Mouse (Mus musculus) thymus, adult 2 months (tissue): Measurements from ENCODE around the gene Tenm4. TPM values are rescaled to one million over a fixed set of nuclear protein-coding genes. Genes with fewer than 3 reads are reported as not detected.

ENCODE experiments used
- DNase-seq: peaks from one replicate; pipeline ENCODE4 v3.0.0; 2021
- H3K27ac ChIP-seq: fragments of 200-500 bp; 2 replicates; pipeline ENCODE4 v1.5.1; 2012; ENCODE audit warnings: low read length, control low read depth; ENCODE audit not compliant: control insufficient read depth, insufficient read depth
- H3K27me3 ChIP-seq: fragments of 200-500 bp; 2 replicates; pipeline ENCODE4 v1.6.1; 2012; ENCODE audit warnings: mild to moderate bottlenecking, low read length, moderate library complexity, mixed read lengths; ENCODE audit not compliant: control insufficient read depth, insufficient read depth
- H3K36me3 ChIP-seq: fragments of 200-500 bp; 2 replicates; pipeline ENCODE4 v1.6.1; 2012; ENCODE audit warnings: mild to moderate bottlenecking, low read length, moderate library complexity; ENCODE audit not compliant: control insufficient read depth, insufficient read depth
- H3K4me1 ChIP-seq: fragments of 200-500 bp; replicated peaks from 2 replicates; pipeline ENCODE4 v1.6.1; 2012; ENCODE audit warnings: low read length; ENCODE audit not compliant: control insufficient read depth, insufficient read depth
- H3K4me3 ChIP-seq: fragments of 200-500 bp; 2 replicates; pipeline ENCODE4 v1.5.1; 2012; ENCODE audit warnings: mild to moderate bottlenecking, low read length, control low read depth, moderate library complexity; ENCODE audit not compliant: control insufficient read depth, insufficient read depth
- CTCF ChIP-seq: fragments of 200-500 bp; IDR thresholded peaks from 2 replicates; pipeline ENCODE4 v1.5.1; 2012; ENCODE audit warnings: mild to moderate bottlenecking, control low read depth, low read length, moderate library complexity, borderline replicate concordance; ENCODE audit not compliant: control insufficient read depth, poor library complexity, insufficient read depth; ENCODE audit errors: extremely low read depth
- POLR2A ChIP-seq: fragments of 200-500 bp; IDR thresholded peaks from 2 replicates; pipeline ENCODE4 v1.6.1; 2012; ENCODE audit warnings: mild to moderate bottlenecking, low read length, control low read depth, moderate library complexity; ENCODE audit not compliant: control insufficient read depth, poor library complexity, insufficient read depth; ENCODE audit errors: extremely low read depth
- WGBS: fragments of 180-500 bp; shearing (Covaris S2); methylation state at CpG from one replicate; pipeline ENCODE4 v1.1.7; 2018; 5-methylcytosine and 5-hydroxymethylcytosine counted together
- polyA plus RNA-seq: library from polyadenylated mRNA; depleted of rRNA; stranded (reverse); fragments of >200 nt; gene quantifications from 2 replicates; pipeline ENCODE4 v1.2.3, GENCODE M21; 2012

Gene Tenm4
- polyA plus RNA-seq, 1 experiment, result 2.7 TPM

DNA sequence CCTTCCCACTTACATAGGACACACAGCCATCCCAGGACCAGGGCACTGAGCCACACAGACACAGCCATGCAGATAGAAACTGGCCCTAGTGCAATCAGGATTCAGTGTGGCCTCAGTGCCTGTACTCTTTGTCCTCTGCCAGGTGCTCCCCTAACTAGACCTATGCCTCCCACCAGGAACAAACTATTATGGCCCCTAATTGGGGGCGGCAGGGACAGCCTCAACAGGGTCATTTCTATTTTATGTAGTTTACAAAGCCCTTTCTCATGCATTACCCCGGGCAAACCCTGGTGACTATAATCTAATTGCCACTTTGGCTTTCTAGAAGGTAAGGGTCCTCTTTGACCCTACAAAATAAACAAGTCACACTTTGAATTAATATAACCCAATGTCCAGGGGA is 479.4 kb downstream of the Tenm4 start:
- no peak overlapping the region for H3K4me3 ChIP-seq
- no peaks in the 10 kb centered on the region for H3K27me3 ChIP-seq
- H3K36me3 ChIP-seq, result no peaks in the 10 kb centered on the region
- WGBS, result 91% methylated on average over 2 of the region's 2 CpGs
- H3K4me1 ChIP-seq, result no peaks in the 10 kb centered on the region
- TF ChIP-seq POLR2A (no peak), CTCF (no peak)
- no peak overlapping the region for H3K27ac ChIP-seq
- no peak for DNase-seq

DNA sequence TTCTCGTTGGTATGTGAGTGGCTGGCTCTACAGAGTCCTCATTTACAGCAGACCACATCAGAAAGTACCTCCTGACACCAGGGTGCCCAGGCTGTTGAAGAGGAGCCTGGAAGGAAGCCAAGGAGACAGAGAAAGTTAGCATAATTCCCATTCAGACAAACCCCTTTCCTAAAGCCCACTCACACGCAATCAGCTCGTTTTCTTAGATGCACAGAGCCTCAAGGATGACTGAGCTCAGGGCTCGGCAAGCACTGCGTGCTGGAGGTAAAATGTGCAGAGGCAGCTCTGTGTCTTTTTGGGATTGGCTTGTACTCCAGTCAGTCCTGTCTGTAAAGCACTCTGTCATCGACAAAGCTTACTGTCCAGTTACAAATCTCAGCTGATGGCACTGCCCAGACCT is 480.0 kb downstream of the Tenm4 start:
- DNase-seq, result no peak
- no peak for TF ChIP-seq POLR2A
- 87% methylated on average over 6 of the region's 6 CpGs for WGBS
- Histone ChIP-seq H3K4me3 (no peak overlapping the region), H3K27me3 (no peaks in the 10 kb centered on the region), H3K36me3 (no peaks in the 10 kb centered on the region), H3K4me1 (no peaks in the 10 kb centered on the region), H3K27ac (no peak overlapping the region)

- no peak for TF ChIP-seq POLR2A
- no peak for TF ChIP-seq CTCF
- 55% methylated on average over 6 of the region's 6 CpGs for WGBS
Observed at GRCm38 (mm10) chr7:96651626-96652341, 480.7 kb downstream of the Tenm4 start.

DNA sequence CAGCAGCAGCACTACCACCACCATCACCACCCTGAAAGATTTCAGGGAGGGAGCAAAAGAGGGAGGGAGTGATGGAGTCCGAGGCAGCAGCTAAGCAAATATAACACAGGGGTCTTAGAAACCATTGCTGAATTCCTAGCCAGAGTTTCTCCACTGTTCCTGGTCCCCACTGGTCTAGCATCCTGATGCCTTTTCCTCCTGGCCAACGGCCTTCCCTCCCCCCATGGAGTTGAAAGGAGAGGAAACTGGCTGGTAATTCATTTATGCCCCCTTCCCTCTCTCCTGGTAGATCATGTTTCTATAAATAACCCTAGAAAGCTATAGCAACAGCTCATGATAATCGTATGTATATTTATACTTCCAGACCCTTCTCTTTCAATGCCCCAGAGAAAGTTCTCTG is 481.8 kb downstream of the Tenm4 start:
- DNase-seq, result no peak
- 54% methylated on average over 3 of the region's 3 CpGs for WGBS
- Histone ChIP-seq H3K4me3 (no peak overlapping the region), H3K36me3 (no peaks in the 10 kb centered on the region), H3K27ac (no peak overlapping the region), H3K27me3 (no peaks in the 10 kb centered on the region), H3K4me1 (no peaks in the 10 kb centered on the region)
- TF ChIP-seq POLR2A (no peak), CTCF (no peak)

More at GRCm38 (mm10) chr7:96651626-96652341, 480.7 kb downstream of the Tenm4 start:
- no peak overlapping the region for H3K27ac ChIP-seq
- no peaks in the 10 kb centered on the region for H3K4me1 ChIP-seq
- H3K36me3 ChIP-seq, result no peaks in the 10 kb centered on the region
- H3K4me3 ChIP-seq, result no peak overlapping the region
- no peaks in the 10 kb centered on the region for H3K27me3 ChIP-seq
- no peak for DNase-seq

DNA sequence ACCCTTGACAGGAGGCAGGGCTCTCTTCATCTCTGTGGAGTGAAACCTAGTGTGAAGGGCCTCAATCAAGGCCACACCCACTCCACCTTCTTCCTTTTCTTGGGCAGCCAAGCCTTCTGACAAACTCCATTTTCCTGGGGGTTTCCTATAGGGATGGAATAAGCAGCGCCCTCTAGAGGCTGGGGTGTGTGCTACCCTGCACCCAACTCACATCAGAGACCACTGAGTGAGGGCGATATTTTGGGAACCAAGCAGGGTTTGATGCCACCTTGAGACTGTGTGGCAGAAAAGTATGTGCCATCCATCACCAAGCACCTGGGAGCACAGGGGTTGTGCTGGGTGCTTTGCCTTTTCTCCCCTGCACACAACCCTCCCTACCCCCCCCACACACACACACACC is 483.2 kb downstream of the Tenm4 start:
- TF ChIP-seq POLR2A (no peak), CTCF (no peak)
- no peak for DNase-seq
- Histone ChIP-seq H3K4me1 (no peaks in the 10 kb centered on the region), H3K36me3 (no peaks in the 10 kb centered on the region), H3K4me3 (no peak overlapping the region), H3K27ac (no peak overlapping the region), H3K27me3 (no peaks in the 10 kb centered on the region)
- 68% methylated on average over 2 of the region's 2 CpGs for WGBS

DNA sequence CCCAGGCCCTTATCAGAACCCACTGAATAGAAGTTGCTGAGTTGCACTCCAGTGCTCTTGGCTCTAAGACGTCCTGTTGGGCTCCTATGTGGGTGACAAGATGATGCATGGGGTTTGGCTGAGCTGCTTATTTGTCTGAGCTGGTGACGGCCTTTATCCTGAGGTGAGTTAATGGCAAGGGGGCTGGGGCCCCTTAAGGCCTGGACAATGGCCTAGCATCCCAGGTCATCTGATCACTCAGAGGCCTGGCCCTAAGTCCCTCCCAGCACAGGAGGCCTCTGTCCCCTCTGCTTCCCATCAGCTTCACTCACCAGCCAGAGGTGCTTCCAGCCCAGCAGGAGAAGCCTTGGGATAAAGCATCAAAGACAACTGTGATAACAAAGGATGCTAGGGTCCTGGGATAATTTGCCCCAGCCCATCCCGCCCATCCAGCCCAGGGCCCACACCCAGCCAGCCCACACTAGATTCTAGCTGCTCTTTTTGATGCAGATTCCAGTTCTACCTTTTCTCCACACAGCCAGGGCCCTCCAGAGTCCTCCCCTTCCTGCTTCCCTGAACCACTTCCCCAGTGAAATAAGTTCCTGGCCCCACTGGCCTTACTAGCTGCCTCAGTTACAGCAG is 484.2 kb downstream of the Tenm4 start:
- no peak for DNase-seq
- Histone ChIP-seq H3K36me3 (no peaks in the 10 kb centered on the region), H3K27me3 (no peaks in the 10 kb centered on the region), H3K4me1 (no peaks in the 10 kb centered on the region), H3K4me3 (no peak overlapping the region), H3K27ac (no peak overlapping the region)
- WGBS, result 90% methylated on average over 3 of the region's 3 CpGs
- no peak for TF ChIP-seq CTCF
- no peak for TF ChIP-seq POLR2A

- no peak overlapping the region for H3K4me3 ChIP-seq
- no peaks in the 10 kb centered on the region for H3K4me1 ChIP-seq
- DNase-seq, result no peak
- H3K27ac ChIP-seq, result no peak overlapping the region
- no peaks in the 10 kb centered on the region for H3K27me3 ChIP-seq
- H3K36me3 ChIP-seq, result no peaks in the 10 kb centered on the region
- WGBS, result 4% methylated on average over 13 of the region's 13 CpGs
- TF ChIP-seq CTCF, result no peak
- TF ChIP-seq POLR2A, result no peak
Observed at GRCm38 (mm10) chr7:96657101-96657830, 486.2 kb downstream of the Tenm4 start.
